Mouse (Mus musculus) forebrain, embryonic 14.5 days (tissue): ENCODE data around the gene Bcap31. TPM values are rescaled to one million over a fixed set of nuclear protein-coding genes. Genes with fewer than 3 reads are reported as not detected.

ENCODE experiments used
- ATAC-seq: fragments of 200-750 bp; cut with Nextera tagmentation; 2 replicates; pipeline ENCODE4 v1.8.0; 2017; ENCODE audit warnings: mild to moderate bottlenecking, moderate library complexity
- DNase-seq: peaks from one replicate; pipeline ENCODE4 v3.0.0-alpha.2; 2015; ENCODE audit warnings: low spot score
- H3K27ac ChIP-seq: fragments of 300-500 bp; sonication (generic); 2 replicates; pipeline ENCODE4 v1.5.1; 2014; ENCODE audit warnings: low read depth, mild to moderate bottlenecking, control low read depth, low read length, moderate library complexity
- H3K27me3 ChIP-seq: fragments of 300-500 bp; sonication (generic); replicated peaks from 2 replicates; pipeline ENCODE4 v1.6.1; 2014; ENCODE audit warnings: low read length, control low read depth, mixed read lengths; ENCODE audit not compliant: control insufficient read depth, insufficient read depth
- H3K36me3 ChIP-seq: fragments of 300-500 bp; sonication (generic); 2 replicates; pipeline ENCODE4 v1.6.1; 2014; ENCODE audit warnings: low read length, control low read depth; ENCODE audit not compliant: control insufficient read depth, insufficient read depth
- H3K4me1 ChIP-seq: fragments of 300-500 bp; sonication (generic); 2 replicates; pipeline ENCODE4 v1.6.1; 2014; ENCODE audit warnings: antibody characterized with exemption, low read length, control low read depth; ENCODE audit not compliant: control insufficient read depth, insufficient read depth
- H3K4me2 ChIP-seq: fragments of 300-500 bp; sonication (generic); 2 replicates; pipeline ENCODE4 v1.6.1; 2014; ENCODE audit warnings: mild to moderate bottlenecking, control low read depth, low read length
- H3K4me3 ChIP-seq: fragments of 300-500 bp; sonication (generic); 2 replicates; pipeline ENCODE4 v1.5.1; 2014; ENCODE audit warnings: low read depth, low read length, control low read depth
- H3K9ac ChIP-seq: fragments of 300-500 bp; sonication (generic); 2 replicates; pipeline ENCODE4 v1.6.1; 2014; ENCODE audit warnings: mild to moderate bottlenecking, low read length, control low read depth, moderate library complexity
- H3K9me3 ChIP-seq: fragments of 300-500 bp; sonication (generic); replicated peaks from 2 replicates; pipeline ENCODE4 v1.6.1; 2016; ENCODE audit warnings: low read length, control low read depth, mixed read lengths; ENCODE audit not compliant: control insufficient read depth
- WGBS: fragments of 180-500 bp; shearing (Covaris S2); extraction: QIAGEN DNeasy Blood & Tissue Kit; methylation state at CpG from one replicate; pipeline ENCODE4 v1.1.7; 2014; 5-methylcytosine and 5-hydroxymethylcytosine counted together
- polyA plus RNA-seq: library from polyadenylated mRNA; unstranded; fragments of >200 nt; fragmentation: Nextera tagmentation; extraction: Ambion mirVana; gene quantifications from 2 replicates; pipeline ENCODE4 v1.2.1, GENCODE M21; 2014

The Bcap31 gene
- polyA plus RNA-seq, 1 experiment from 2014 or later = 113 TPM

DNA sequence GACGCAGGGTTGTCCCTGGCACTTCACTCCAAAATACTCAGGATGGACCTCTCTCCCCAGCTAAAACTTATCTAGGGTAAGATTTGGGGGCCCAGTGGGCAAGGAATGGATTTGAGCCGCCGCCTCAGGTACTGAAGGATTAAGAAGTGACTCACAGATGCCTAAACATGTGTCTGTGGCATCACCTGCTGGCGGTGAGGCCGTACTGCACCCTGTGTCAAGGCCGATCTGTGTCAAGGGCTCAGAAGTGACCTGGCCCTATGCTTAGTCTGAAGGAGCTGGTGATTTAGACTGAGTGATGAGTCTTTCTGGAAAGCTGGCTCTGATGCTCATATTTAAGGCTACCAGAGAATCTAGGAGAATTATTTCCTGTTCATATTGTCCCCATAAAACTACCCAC lies 61.8 kb downstream of the Bcap31 start:
- H3K27ac ChIP-seq = no peak overlapping the region
- ATAC-seq (0 out of 2 replicates have a peak, but pooled peaks have one; percentile 59), DNase-seq (peak; percentile 72)
- no peaks in the 10 kb centered on the region for H3K9me3 ChIP-seq
- no peak overlapping the region for H3K4me2 ChIP-seq
- no peaks in the 10 kb centered on the region for H3K36me3 ChIP-seq
- WGBS = 15% methylated on average over 6 of the region's 6 CpGs
- no peak overlapping the region for H3K9ac ChIP-seq
- H3K4me3 ChIP-seq = no peak overlapping the region
- no peaks in the 10 kb centered on the region for H3K4me1 ChIP-seq
- H3K27me3 ChIP-seq = no peaks in the 10 kb centered on the region

DNA sequence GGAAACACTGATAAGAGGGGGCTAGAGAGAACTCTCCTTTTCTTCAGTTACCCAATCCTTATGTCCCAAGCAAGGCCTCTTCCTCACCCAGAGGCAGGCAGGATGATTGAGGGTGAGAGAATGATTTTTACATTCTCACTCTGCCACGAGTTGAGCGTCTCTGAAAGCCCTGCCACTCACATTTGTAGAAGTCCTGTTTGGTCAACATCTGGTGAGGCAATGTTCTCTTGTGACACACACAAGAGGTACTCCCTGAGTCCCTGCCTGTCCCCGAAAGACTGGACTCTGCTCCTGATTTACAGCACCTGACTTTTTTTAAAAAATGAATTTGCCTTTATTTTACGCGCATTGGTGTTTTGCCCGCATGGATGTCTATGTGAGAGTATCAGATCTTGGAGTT lies 62.6 kb downstream of the Bcap31 start:
- Histone ChIP-seq H3K27ac (no peak overlapping the region), H3K4me2 (no peak overlapping the region), H3K36me3 (no peaks in the 10 kb centered on the region), H3K9ac (no peak overlapping the region), H3K4me3 (no peak overlapping the region), H3K4me1 (no peaks in the 10 kb centered on the region), H3K9me3 (no peaks in the 10 kb centered on the region), H3K27me3 (no peaks in the 10 kb centered on the region)
- ATAC-seq (no peak), DNase-seq (no peak)
- WGBS = 91% methylated on average over 6 of the region's 6 CpGs

DNA sequence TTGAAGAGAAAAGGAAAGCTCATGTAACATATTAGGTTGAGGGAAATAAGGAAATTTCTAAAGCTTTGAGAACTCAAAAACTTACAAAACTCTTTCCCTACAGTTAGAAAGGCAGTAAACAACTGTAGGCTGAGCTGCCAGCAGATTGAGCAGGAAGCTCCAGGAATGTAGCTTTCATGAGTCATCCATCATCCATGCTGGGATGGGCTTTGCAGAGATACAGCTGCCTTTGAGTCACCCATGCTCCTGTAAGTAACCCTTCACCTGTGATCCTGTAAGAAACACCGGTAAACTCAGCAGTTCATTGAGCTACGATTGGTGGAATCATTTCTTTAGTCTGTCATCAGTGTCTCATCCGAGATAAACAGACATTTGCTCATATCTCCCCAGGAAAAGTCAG lies 65.1 kb downstream of the Bcap31 start:
- Histone ChIP-seq H3K4me2 (no peak overlapping the region), H3K36me3 (no peaks in the 10 kb centered on the region), H3K27ac (no peak overlapping the region), H3K27me3 (no peaks in the 10 kb centered on the region), H3K4me1 (no peaks in the 10 kb centered on the region), H3K9me3 (no peaks in the 10 kb centered on the region), H3K9ac (no peak overlapping the region), H3K4me3 (no peak overlapping the region)
- ATAC-seq (no peak), DNase-seq (no peak)
- WGBS = 84% methylated on average over 3 of the region's 3 CpGs

DNA sequence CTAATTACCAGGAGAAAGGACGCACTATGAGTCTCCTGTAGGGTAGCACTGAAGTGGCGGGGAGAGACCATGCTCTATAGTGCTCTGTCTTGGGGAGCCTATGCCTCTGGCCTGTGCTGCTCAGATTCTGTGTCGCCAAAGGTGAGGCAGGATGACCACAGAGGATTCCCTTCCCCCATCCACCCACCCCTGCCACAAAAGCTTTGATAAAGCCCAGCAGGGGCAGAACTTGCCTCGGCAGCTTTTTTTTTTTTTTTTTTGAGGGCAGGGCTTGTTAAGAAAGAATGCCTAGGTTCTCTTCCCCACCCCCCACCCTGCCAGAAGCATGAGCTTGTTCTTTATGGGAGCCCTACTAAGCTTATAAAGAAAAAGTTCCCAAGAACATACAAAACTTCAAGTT lies 70.9 kb downstream of the Bcap31 start:
- Histone ChIP-seq H3K4me3 (no peak overlapping the region), H3K4me1 (no peaks in the 10 kb centered on the region), H3K27ac (no peak overlapping the region), H3K36me3 (no peaks in the 10 kb centered on the region), H3K9me3 (no peaks in the 10 kb centered on the region), H3K9ac (no peak overlapping the region), H3K4me2 (no peak overlapping the region), H3K27me3 (no peaks in the 10 kb centered on the region)
- ATAC-seq = no peak
- DNase-seq = no peak
- 32% methylated on average over 4 of the region's 4 CpGs for WGBS

DNA sequence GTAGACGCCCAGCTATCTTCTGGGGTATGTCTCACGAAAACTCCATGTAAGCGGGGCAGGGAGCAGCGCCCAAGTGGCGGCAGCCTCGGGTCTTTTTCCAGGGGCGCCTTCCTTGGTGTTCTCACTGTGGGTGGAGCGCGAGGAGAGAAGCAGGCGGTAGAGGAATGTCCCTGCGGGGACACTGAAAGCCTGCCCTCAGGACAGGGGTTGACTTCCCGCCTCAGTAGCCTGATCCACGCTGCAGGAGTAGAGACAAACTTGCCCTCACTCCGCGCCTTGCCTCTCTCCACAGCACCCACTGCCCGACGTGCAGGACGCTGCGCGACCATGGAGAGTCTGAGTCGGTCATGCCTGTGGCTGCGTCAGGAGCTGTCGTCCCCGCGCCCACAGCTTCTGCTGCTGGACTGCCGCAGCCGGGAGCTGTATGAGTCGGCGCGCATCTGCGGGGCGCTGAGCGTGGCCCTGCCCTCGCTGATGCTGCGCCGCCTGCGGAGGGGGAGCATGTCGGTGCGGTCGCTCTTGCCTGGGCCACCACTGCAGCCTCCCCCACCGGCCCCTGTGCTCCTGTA lies 76.0 kb downstream of the Bcap31 start:
- peak overlapping the region; percentile 49 for H3K4me2 ChIP-seq
- 34% methylated on average over 41 of the region's 41 CpGs for WGBS
- H3K9ac ChIP-seq = no peak overlapping the region
- ATAC-seq (0 out of 2 replicates have a peak, but pooled peaks have one; percentile 35), DNase-seq (peak; percentile 9)
- no peaks in the 10 kb centered on the region for H3K4me1 ChIP-seq
- H3K4me3 ChIP-seq = peak overlapping the region; percentile 19
- H3K9me3 ChIP-seq = no peaks in the 10 kb centered on the region
- H3K36me3 ChIP-seq = no peaks in the 10 kb centered on the region
- H3K27me3 ChIP-seq = peaks cover 27% of the 10 kb centered on the region
- no peak overlapping the region for H3K27ac ChIP-seq

DNA sequence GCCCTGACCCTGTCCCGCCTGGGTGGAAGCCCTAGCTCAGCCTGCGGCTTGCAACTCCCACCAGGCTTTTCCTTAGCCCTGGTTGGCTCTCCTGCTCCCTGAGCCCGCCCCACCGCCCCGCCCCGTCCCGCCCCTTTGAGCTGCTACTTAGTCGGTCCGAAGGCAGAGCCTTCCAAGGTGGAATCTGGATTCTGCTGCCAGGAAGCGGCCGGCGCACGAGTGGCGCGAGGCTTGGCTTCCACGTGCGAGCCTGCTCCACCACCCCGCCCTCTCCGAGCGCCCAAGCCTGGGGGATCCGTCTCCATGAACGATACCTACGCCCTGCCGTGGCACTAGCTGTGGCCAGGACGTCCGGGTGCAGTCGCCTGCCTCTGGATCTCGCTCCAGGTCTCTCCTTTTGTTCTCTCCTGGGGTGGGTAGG lies 76.7 kb downstream of the Bcap31 start, which contains the start of gene Dusp9:
Dusp9 (plus strand) TSS at position 165 of the 421 bp plus-strand sequence.
- 26% methylated on average over 28 of the region's 28 CpGs for WGBS
- no peak within 1 kb of the TSS for H3K27ac ChIP-seq
- H3K9ac ChIP-seq = peak within 1 kb of the TSS; percentile 29; the same call in 1 of the 2 replicates
- H3K36me3 ChIP-seq = no peaks in the 10 kb centered on the region
- peak within 1 kb of the TSS; percentile 49 for H3K4me2 ChIP-seq
- no peaks in the 10 kb centered on the region for H3K9me3 ChIP-seq
- H3K27me3 ChIP-seq = peaks cover 27% of the 10 kb centered on the region
- H3K4me3 ChIP-seq = peak within 1 kb of the TSS; percentile 19
- H3K4me1 ChIP-seq = no peaks in the 10 kb centered on the region
- DNase-seq (peak; percentile 51), ATAC-seq (peak; percentile 77)

DNA sequence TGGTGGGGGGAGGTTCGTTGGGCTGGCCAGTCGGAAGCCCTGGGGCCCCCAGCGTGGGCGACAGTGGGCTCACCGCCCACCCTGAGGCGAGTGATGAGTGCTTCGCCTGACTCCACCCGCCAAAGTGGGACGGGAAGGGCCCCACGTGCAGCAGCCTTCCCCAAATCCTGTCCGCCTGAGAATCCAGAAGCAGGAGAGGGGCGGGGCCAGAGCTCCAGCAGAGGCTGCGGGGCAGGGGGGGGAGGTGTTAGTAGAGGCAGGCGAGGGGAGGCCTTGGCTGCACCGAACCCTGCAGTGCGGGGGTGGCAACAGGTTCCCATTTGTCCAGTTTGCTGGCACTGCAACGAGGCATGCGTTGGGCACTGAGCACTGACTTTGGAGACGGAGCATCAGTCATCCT lies 78.6 kb downstream of the Bcap31 start:
- H3K4me1 ChIP-seq = no peaks in the 10 kb centered on the region
- H3K36me3 ChIP-seq = no peaks in the 10 kb centered on the region
- H3K9me3 ChIP-seq = no peaks in the 10 kb centered on the region
- WGBS = 36% methylated on average over 19 of the region's 19 CpGs
- peak overlapping the region; percentile 45; the same call in 1 of the 2 replicates for H3K9ac ChIP-seq
- peak overlapping the region; percentile 24 for H3K4me3 ChIP-seq
- ATAC-seq = no peak
- H3K27me3 ChIP-seq = peaks cover 27% of the 10 kb centered on the region
- H3K4me2 ChIP-seq = peak overlapping the region; percentile 56
- DNase-seq = no peak
- no peak overlapping the region for H3K27ac ChIP-seq

Other genes with a start within 250 kb of the Bcap31 start
- 15.5 and 18.0 TPM in 2 replicates for gene Bgn, start 232.6 kb downstream of the Bcap31 start, polyA plus RNA-seq
- gene Atp2b3, start 213.1 kb downstream of the Bcap31 start, polyA plus RNA-seq = 2.1 and 3.8 TPM in 2 replicates
- gene Dusp9, start 76.8 kb downstream of the Bcap31 start, polyA plus RNA-seq = 0.22 and 0.27 TPM in 2 replicates
- 116 and 118 TPM in 2 replicates for gene Pnck, start 56.1 kb downstream of the Bcap31 start, polyA plus RNA-seq
- 6.2 and 6.8 TPM in 2 replicates for gene Slc6a8, start 43.0 kb downstream of the Bcap31 start, polyA plus RNA-seq
- gene Abcd1, start 422 bp upstream of the Bcap31 start, polyA plus RNA-seq = 7.3 and 9.1 TPM in 2 replicates
- 0.08 and 0.11 TPM in 2 replicates for gene Plxnb3, start 40.9 kb upstream of the Bcap31 start, polyA plus RNA-seq
- gene Srpk3, start 58.2 kb upstream of the Bcap31 start, polyA plus RNA-seq = 1.1 and 1.8 TPM in 2 replicates
- gene Idh3g, start 70.7 kb upstream of the Bcap31 start, polyA plus RNA-seq = 253 and 290 TPM in 2 replicates
- 148 and 189 TPM in 2 replicates for gene Ssr4, start 70.9 kb upstream of the Bcap31 start, polyA plus RNA-seq
- 5.4 and 8.0 TPM in 2 replicates for gene Pdzd4, start 108.8 kb upstream of the Bcap31 start, polyA plus RNA-seq
- gene Avpr2, start 175.9 kb upstream of the Bcap31 start, polyA plus RNA-seq = 0.26 TPM in 1 of 2 replicates, not detected in the other
- gene L1cam, start 179.9 kb upstream of the Bcap31 start, polyA plus RNA-seq = 53.6 and 77.2 TPM in 2 replicates
- 1.3 and 2.0 TPM in 2 replicates for gene Arhgap4, start 205.7 kb upstream of the Bcap31 start, polyA plus RNA-seq
- gene Naa10, start 205.8 kb upstream of the Bcap31 start, polyA plus RNA-seq = 104 TPM in 2 replicates
- 8.9 and 9.3 TPM in 2 replicates for gene Renbp, start 214.7 kb upstream of the Bcap31 start, polyA plus RNA-seq